Comparison of ENCODE assay signal across 15 mouse cellular contexts in genomic region chr11:82929633-82929950, GRCm38 (mm10). TPM values are rescaled to one million over a fixed set of nuclear protein-coding genes. Genes with fewer than 3 reads are reported as not detected.
A peak's percentile ranks its signal among the peaks of the same experiment; 100 is the strongest.
DNase-seq lines count a peak whose midpoint lies in the region; ATAC-seq and TF ChIP-seq lines count a peak whose summit lies in the region.
"Had no signal": no experiment of that assay in that cellular context is flagged by ENCODE, and none has a peak within 500 bp of the region (broad histone marks: within the 10 kb centered on the region; RNA-seq: fewer than 3 reads in every experiment).

No protein-coding gene starts in this region.

- H3K27ac ChIP-seq in heart, embryonic 13.5 days (replicated peaks), result no peak overlapping the region
- H3K27ac ChIP-seq in midbrain, embryonic 13.5 days, result no peak overlapping the region
- H3K27ac ChIP-seq: liver, embryonic 12.5 days had no signal

- DNase-seq in heart, postnatal 4 days, result no peak
- peak; percentile 15 for DNase-seq in 3T3-L1 (ENCODE audit: low read depth, low spot score)
- DNase-seq in MN1 (ENCODE audit: low spot score), result no peak
- DNase-seq: cerebellum, adult 8-10 months; layer of hippocampus, adult 9-11 months; lung, postnatal 10 days; right cerebral cortex, postnatal 25 days had no signal

- no peak overlapping the region for H3K4me2 ChIP-seq in heart, embryonic 13.5 days
- H3K4me2 ChIP-seq in midbrain, embryonic 13.5 days (replicated peaks), result no peak overlapping the region

- 66% methylated on average over 3 of the region's 3 CpGs for whole genome bisulfite sequencing in heart, embryonic 13.5 days
- WGBS in midbrain, embryonic 13.5 days, result 50% methylated on average over 3 of the region's 3 CpGs

- H3K36me3 ChIP-seq in heart, embryonic 13.5 days, result peaks cover 81% of the 10 kb centered on the region
- no peaks in the 10 kb centered on the region for H3K36me3 ChIP-seq in C2C12 (ENCODE audit: control insufficient read depth, insufficient read depth)
- H3K36me3 ChIP-seq in midbrain, embryonic 13.5 days, result no peaks in the 10 kb centered on the region
- H3K36me3 ChIP-seq: liver, embryonic 12.5 days had no signal

- peaks cover 36% of the 10 kb centered on the region for H3K27me3 ChIP-seq in heart, embryonic 13.5 days (replicated peaks)
- no peaks in the 10 kb centered on the region for H3K27me3 ChIP-seq in C2C12 (ENCODE audit: control insufficient read depth, insufficient read depth, insufficient read length)
- H3K27me3 ChIP-seq in midbrain, embryonic 13.5 days, result peaks cover 63% of the 10 kb centered on the region
- H3K27me3 ChIP-seq: Patski had no signal

- no peak overlapping the region for H3K9ac ChIP-seq in heart, embryonic 13.5 days
- no peak overlapping the region for H3K9ac ChIP-seq in midbrain, embryonic 13.5 days (replicated peaks)
- H3K9ac ChIP-seq: liver, embryonic 12.5 days had no signal

- H3K4me1 ChIP-seq in heart, embryonic 13.5 days, result peaks cover 24% of the 10 kb centered on the region
- peaks cover 9% of the 10 kb centered on the region for H3K4me1 ChIP-seq in midbrain, embryonic 13.5 days (replicated peaks)
- H3K4me1 ChIP-seq: liver, embryonic 12.5 days had no signal

- no peak for ATAC-seq in heart, embryonic 13.5 days (ENCODE audit: extremely low read depth, insufficient number of reproducible peaks, low FRiP score, low TSS enrichment)
- ATAC-seq in midbrain, embryonic 13.5 days, result no peak
- no peak for ATAC-seq in cerebellum, adult (ENCODE audit: insufficient number of reproducible peaks, low FRiP score, low TSS enrichment)
- ATAC-seq: liver, embryonic 12.5 days; Patski had no signal

- H3K4me3 ChIP-seq in heart, embryonic 13.5 days, result peak overlapping the region; percentile 56; the same call in 1 of the 2 replicates
- H3K4me3 ChIP-seq in C2C12 (ENCODE audit: insufficient read depth, poor library complexity, severe bottlenecking), result no peak overlapping the region
- H3K4me3 ChIP-seq in midbrain, embryonic 13.5 days (replicated peaks), result peak overlapping the region; percentile 53

- no peaks in the 10 kb centered on the region for H3K9me3 ChIP-seq in heart, embryonic 13.5 days
- H3K9me3 ChIP-seq in midbrain, embryonic 13.5 days, result no peaks in the 10 kb centered on the region
- H3K9me3 ChIP-seq: liver, embryonic 12.5 days had no signal

- TF ChIP-seq CTCF in C2C12 (IDR thresholded peaks at IDR 0.05; ENCODE audit: control insufficient read depth, insufficient read depth, insufficient read length), result no peak

- no peak overlapping the region for H3ac ChIP-seq in C2C12 (ENCODE audit: control insufficient read depth, insufficient read length, low read depth)

- H3K79me2 ChIP-seq in C2C12 (ENCODE audit: control insufficient read depth, insufficient read depth), result no peaks in the 10 kb centered on the region

- no peaks in the 10 kb centered on the region for H3K79me3 ChIP-seq in C2C12 (ENCODE audit: low read depth)

TF ChIP-seq in C2C12, 6 proteins besides CTCF, POLR2A, EP300 and RAD21:
- TF ChIP-seq CEBPB (IDR thresholded peaks at IDR 0.05; ENCODE audit: low read depth) (peak; percentile 33), FOSL1 (IDR thresholded peaks at IDR 0.05; ENCODE audit: insufficient read depth, low read length, poor library complexity, severe bottlenecking) (no peak)

RNA-seq across cellular contexts. Expression of gene Unc45b, which starts 19.2 kb away (rescaled TPM):
- polyA plus RNA-seq in heart, embryonic 13.5 days (2015; fragmentation: Nextera tagmentation; extraction: Ambion mirVana), result 157 and 170 TPM in 2 replicates
- 100 to 1,000 TPM; 177 to 187 TPM for total RNA-seq in heart, postnatal 4 days (2021)
- 0.15 TPM for polyA plus RNA-seq in C2C12 (2012; fragmentation: generic; extraction: Trizol)
- 0.59 and 0.93 TPM in 2 replicates for polyA plus RNA-seq in midbrain, embryonic 13.5 days (2015; fragmentation: Nextera tagmentation; extraction: Ambion mirVana)
- polyA plus RNA-seq: Patski had no signal

RNA-seq across cellular contexts. Expression of gene Nle1, which starts 21.4 kb away (rescaled TPM):
- 20.9 and 21.2 TPM in 2 replicates for polyA plus RNA-seq in heart, embryonic 13.5 days (2015; fragmentation: Nextera tagmentation; extraction: Ambion mirVana)
- total RNA-seq in heart, postnatal 4 days (2021), result 10 to 100 TPM; 17.4 to 20.1 TPM
- polyA plus RNA-seq in C2C12 (2012; fragmentation: generic; extraction: Trizol), result 46.5 TPM
- 31.2 and 32.2 TPM in 2 replicates for polyA plus RNA-seq in midbrain, embryonic 13.5 days (2015; fragmentation: Nextera tagmentation; extraction: Ambion mirVana)

RNA-seq across cellular contexts. Expression of gene Slfn5, which starts 21.6 kb away (rescaled TPM):
- 3.5 and 4.4 TPM in 2 replicates for polyA plus RNA-seq in heart, embryonic 13.5 days (2015; fragmentation: Nextera tagmentation; extraction: Ambion mirVana)
- 10 to 100 TPM; 33.8 to 38.0 TPM for total RNA-seq in heart, postnatal 4 days (2021)
- 0.13 TPM for polyA plus RNA-seq in C2C12 (2012; fragmentation: generic; extraction: Trizol)
- polyA plus RNA-seq in midbrain, embryonic 13.5 days (2015; fragmentation: Nextera tagmentation; extraction: Ambion mirVana), result 0.57 and 0.93 TPM in 2 replicates
- polyA plus RNA-seq: Patski had no signal

RNA-seq across cellular contexts. Expression of gene Fndc8, which starts 37.7 kb away (rescaled TPM):
- polyA plus RNA-seq in heart, embryonic 13.5 days (2015; fragmentation: Nextera tagmentation; extraction: Ambion mirVana), result 0.07 and 0.22 TPM in 2 replicates
- total RNA-seq in heart, postnatal 4 days (2021), result under 1 TPM; 0.12 to 0.16 TPM
- 0.08 TPM for polyA plus RNA-seq in C2C12 (2012; fragmentation: generic; extraction: Trizol)
- 0.48 and 0.62 TPM in 2 replicates for polyA plus RNA-seq in midbrain, embryonic 13.5 days (2015; fragmentation: Nextera tagmentation; extraction: Ambion mirVana)
- total RNA-seq: left cerebral cortex, postnatal 36 days had no signal
- polyA plus RNA-seq: heart, embryonic 11.5 days had no signal

RNA-seq across cellular contexts. Expression of gene Rad51d, which starts 39.2 kb away (rescaled TPM):
- 12.2 and 12.4 TPM in 2 replicates for polyA plus RNA-seq in heart, embryonic 13.5 days (2015; fragmentation: Nextera tagmentation; extraction: Ambion mirVana)
- total RNA-seq in heart, postnatal 4 days (2021), result 10 to 100 TPM; 10.2 to 11.0 TPM
- 13.4 TPM for polyA plus RNA-seq in C2C12 (2012; fragmentation: generic; extraction: Trizol)
- 12.1 and 13.8 TPM in 2 replicates for polyA plus RNA-seq in midbrain, embryonic 13.5 days (2015; fragmentation: Nextera tagmentation; extraction: Ambion mirVana)

Comparison
In these comparisons a context has a peak if more than half of its experiments do, and no peak if none do; other contexts are left out.
1. RNA of gene Unc45b, which starts 19.2 kb away (polyA plus RNA-seq): 157 to 170 TPM in heart, embryonic 13.5 days; 0.59 to 0.93 TPM in midbrain, embryonic 13.5 days and 0.15 TPM in C2C12 (single experiment); every median in the first group is over 10 times any median in the second.